Mouse (Mus musculus) olfactory bulb, adult 2 months (tissue): ENCODE data around the gene Ube2h.

Source experiments
- CTCF ChIP-seq: fragments of 200-500 bp; IDR thresholded peaks from 2 replicates; pipeline ENCODE4 v1.5.1; 2012; ENCODE audit warnings: low read depth, mild to moderate bottlenecking, low read length, moderate library complexity; ENCODE audit not compliant: insufficient read depth
- POLR2A ChIP-seq: fragments of 200-500 bp; IDR thresholded peaks from 2 replicates; pipeline ENCODE4 v1.6.1; 2012; ENCODE audit warnings: mild to moderate bottlenecking, low read depth, low read length, moderate library complexity; ENCODE audit not compliant: insufficient read depth

GRCm38 (mm10) chr6:30169148-30169547, 135.2 kb downstream of the Ube2h start:
- TF ChIP-seq CTCF (no peak), POLR2A (no peak)
